Mouse (Mus musculus): ENCODE data around the gene Gm12248.
A peak's percentile ranks its signal among the peaks of the same experiment; 100 is the strongest.

The Gm12248 gene

DNA sequence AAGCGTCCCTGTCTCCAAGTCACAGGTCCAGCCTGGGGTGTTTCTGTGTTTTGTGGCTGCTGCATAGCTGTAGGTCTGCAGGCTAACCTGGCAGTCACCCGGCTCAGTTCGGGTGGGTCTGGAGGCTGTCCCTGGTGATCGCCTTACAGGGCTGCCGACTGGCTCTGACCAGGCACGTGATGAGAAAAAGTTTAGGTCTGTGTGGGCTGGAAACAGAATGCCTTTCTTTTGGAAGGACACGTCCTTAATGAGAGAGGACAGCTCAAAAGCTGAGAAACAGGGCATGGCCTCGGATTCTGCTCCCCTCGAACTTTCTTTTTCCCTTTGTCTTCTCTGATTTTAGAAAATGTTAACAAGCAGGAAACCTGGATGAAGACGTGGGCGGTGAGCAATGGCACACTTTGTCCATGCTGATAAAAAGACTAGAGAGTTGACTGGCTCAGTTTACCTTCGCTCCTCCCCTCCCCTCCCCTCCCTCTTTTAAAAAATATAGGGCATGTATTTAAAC lies at the start of gene Gm12248:
TSS of gene Gm12248 (minus strand) at position 114 of the 508 bp plus-strand sequence.
- DNase-seq (ENCODE audit: extremely low read depth, low read depth, low spot score), result no peak

GRCm38 (mm10) chr11:58139466-58139865 lies 46.5 kb upstream of the Gm12248 start:
- no peak for DNase-seq (ENCODE audit: extremely low read depth, low read depth, low spot score)

DNA sequence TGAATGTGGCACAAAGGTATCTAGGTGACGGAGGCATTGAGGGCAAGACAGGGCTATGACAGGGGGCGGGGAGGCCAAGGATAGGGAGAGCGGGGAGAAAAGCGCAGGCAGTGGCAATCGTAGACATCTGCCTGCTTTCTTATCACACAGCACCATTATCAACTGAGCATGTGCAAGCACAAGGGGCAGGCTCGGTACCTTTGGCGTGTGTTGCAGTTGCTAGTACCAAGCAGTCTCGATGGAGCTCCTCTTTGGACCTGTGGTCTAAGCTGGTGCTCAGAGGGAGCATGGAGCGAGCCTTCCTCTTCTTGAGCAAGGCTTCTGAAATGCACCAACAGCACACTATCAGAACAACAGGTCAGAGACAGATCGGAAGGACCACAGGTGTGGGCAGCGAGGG lies 45.9 kb upstream of the Gm12248 start:
- DNase-seq (ENCODE audit: extremely low read depth, low read depth, low spot score), result no peak

DNA sequence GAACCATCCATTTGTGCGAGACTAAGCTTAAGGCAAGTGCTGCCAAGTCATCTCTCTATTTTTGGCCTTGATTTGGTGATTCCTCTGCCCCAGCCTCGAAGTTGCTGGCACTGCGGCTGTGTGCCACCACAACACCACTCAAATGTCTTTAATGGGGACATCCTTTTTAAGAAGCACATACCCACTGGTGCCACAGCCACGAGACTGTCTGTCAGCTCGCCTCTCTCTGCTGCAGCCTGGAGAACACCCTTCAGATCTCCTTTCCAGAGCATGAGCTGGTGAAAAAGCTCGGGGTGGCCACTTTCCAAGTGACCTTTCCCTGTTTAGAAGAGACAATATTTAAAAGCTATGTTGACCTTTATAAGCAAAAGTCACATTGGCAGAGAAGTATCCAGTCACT lies 43.7 kb upstream of the Gm12248 start:
- no peak for DNase-seq (ENCODE audit: extremely low read depth, low read depth, low spot score)

DNA sequence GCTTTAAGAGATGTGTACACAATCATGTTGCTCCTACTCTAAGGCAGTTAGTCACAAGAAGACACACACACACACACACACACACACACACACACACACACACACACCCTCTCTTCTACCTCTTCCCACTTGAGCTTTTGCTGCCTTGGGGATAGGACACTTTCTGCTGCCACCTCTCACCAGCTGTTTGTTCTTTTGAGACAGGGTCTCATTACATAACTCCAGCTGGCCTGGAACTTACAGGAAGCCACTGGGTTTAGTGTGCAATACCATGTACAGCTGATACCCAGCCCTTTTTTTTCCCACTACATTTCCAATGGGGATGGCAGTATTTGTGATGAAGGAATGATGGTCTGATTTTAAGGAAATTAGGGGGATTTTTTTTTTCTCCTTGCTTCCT lies 42.4 kb upstream of the Gm12248 start:
- DNase-seq (ENCODE audit: extremely low read depth, low read depth, low spot score), result no peak

GRCm38 (mm10) chr11:58134869-58135268 lies 41.9 kb upstream of the Gm12248 start:
- no peak for DNase-seq (ENCODE audit: extremely low read depth, low read depth, low spot score)

DNA sequence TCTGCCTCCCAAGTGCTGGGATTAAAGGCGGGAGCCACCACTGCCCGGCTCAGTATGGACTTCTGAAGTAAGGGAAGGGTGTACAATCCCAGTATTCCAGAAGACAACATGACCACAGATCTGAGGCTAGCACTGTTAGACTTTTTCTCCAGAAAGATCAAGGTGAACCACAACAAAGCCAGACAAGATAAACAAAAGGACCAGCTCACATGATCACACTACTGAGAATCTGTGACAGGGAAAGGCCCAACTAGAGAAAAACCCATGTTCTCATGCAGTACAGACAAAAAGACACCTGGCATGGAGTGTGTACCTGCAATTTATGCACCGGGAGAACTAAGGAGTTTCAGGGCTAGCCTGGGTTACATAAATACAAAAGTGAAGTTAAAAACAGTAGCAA lies 39.1 kb upstream of the Gm12248 start:
- no peak for DNase-seq (ENCODE audit: extremely low read depth, low read depth, low spot score)

- DNase-seq (ENCODE audit: extremely low read depth, low read depth, low spot score), result no peak
Measured at GRCm38 (mm10) chr11:58129302-58129843, 36.4 kb upstream of the Gm12248 start.

DNA sequence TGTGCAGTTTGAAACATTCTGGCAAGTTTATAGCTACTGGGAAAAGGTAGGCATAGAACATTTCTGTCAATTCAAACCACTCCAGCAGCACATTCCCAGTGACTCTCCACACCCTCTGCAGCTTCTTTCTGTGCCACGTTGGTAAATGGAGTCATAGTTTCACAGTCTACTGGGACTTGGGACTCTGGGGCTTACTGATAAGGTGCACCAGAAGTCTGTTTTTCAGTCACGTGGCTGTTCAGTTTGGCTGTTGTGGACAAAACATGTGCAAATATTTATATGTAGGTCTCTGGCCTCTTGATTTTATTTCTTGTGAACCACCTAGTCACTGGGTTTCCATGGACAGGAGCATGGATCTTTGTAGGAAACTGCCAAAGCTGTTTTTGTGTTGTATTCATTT lies 34.6 kb upstream of the Gm12248 start:
- DNase-seq (ENCODE audit: extremely low read depth, low read depth, low spot score), result no peak

DNA sequence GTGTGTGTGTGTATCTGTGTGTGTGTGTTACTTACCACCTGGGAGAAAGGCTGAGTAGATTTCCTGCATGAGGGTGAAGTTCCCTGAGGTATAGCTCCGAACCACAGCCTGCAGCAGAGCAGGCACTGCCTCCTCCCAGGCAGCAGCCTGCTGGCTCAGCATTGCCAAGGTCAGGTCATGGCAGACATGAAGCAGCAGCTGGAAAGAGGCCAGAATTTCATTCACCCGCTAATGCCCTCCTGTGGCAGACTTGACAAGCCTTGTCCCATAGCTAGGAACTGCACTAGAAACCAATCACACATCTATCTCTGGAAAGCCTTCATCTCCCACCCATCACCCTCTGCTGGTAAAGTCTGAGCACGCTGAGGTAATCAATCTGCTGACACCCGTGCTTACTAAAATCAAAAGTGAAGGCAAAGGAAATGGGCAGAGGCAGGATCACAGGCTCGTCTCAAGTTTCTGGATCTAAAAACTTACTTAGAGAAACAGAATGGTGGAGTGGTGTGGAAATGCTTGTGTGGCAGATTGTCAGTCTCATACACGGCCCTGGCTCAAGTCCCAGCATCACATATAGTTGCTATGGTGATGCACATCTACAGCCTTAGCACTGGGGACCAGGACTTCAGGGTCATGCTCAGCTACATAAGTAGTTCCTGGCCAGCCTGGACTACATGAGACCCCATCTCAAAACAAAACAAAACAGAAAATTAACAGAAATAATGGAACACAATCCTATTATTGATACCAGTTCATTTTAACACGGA lies 33.6 kb upstream of the Gm12248 start:
- DNase-seq (ENCODE audit: extremely low read depth, low read depth, low spot score), result no peak

- DNase-seq (ENCODE audit: extremely low read depth, low read depth, low spot score), result no peak
Measured at GRCm38 (mm10) chr11:58125021-58125420, 32.1 kb upstream of the Gm12248 start.

DNA sequence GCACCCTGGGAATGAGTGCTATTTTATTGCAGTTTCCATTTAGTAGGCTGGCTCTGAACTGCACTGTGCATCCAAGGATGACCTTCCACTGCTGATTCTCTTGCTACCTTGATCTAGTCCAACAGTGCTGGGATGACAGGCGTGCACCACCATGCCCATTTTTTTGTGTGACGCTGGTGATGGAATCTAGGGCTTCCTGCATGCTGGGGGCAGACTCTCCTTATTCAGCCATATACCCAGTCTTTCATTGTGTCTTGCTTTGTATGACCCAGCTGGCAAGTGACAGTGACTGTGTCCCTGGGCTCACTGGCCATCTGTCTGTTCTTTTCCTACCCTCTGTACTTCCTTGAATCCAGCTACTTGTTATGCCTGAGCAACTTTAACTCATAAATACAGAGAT lies 30.8 kb upstream of the Gm12248 start:
- DNase-seq (ENCODE audit: extremely low read depth, low read depth, low spot score), result no peak

GRCm38 (mm10) chr11:58121351-58121750 lies 28.4 kb upstream of the Gm12248 start:
- no peak for DNase-seq (ENCODE audit: extremely low read depth, low read depth, low spot score)

DNA sequence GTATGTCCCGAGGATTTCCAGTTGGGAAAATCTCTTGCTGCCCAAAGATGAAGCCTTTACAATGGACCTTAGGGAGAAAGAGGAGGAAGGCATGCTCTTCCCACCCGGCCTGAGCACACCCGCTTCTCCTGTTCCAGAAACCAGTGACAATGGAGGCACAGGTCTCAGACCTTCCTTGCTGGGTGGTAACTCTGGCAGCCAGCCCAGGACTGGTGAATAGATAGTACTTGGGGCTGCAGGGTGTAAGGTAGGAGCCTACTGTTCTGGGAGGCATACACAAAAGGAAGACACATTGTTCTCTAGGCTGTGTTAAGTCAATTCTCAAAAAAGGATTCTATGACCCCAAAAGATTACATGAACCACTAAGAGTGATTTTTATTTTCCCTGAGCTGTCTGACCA lies 27.7 kb upstream of the Gm12248 start:
- no peak for DNase-seq (ENCODE audit: extremely low read depth, low read depth, low spot score)

GRCm38 (mm10) chr11:58117044-58117652 lies 24.2 kb upstream of the Gm12248 start:
- DNase-seq (ENCODE audit: extremely low read depth, low read depth, low spot score), result no peak

DNA sequence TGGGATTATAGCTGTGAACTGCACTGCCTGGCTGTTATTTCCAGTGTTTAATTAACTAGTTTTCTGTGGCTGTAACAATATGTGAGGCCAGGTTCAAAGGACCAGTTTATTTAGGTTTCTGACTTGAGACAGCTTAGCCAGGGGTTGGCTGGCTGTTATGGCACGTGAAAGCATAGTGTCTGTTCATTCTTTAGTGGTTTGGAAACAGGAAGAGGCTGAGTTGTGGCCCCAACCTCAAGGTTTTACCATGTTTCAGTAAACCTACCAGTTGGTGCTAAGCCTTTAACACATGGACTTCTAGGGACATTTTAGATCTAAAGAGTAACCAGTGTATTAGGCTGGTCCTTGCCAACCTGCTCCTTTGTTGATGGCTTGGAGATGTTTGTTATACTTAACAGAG lies 23.6 kb upstream of the Gm12248 start:
- no peak for DNase-seq (ENCODE audit: extremely low read depth, low read depth, low spot score)

GRCm38 (mm10) chr11:58107664-58108337 lies 14.9 kb upstream of the Gm12248 start:
- no peak for DNase-seq (ENCODE audit: extremely low read depth, low read depth, low spot score)

DNA sequence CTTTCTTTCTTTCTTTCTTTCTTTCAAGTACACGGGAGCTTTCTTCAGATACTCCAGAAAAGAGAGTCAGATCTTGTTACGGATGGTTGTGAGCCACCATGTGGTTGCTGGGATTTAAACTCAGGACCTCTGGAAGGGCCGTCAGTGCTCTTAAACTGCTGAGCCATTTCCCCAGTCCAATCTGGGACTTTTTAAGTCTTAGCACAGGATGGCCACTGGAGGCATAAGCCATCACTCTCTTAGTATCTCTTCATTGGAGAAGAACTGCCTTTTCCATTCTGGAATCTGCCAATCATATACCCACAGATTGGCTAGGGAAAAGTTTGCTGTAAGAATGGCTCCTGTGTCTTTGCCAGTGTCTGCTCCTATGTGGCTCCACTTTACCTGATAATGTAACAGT lies 14.1 kb upstream of the Gm12248 start:
- no peak for DNase-seq (ENCODE audit: extremely low read depth, low read depth, low spot score)

- no peak for DNase-seq (ENCODE audit: extremely low read depth, low read depth, low spot score)
Measured at GRCm38 (mm10) chr11:58104351-58104791, 11.4 kb upstream of the Gm12248 start.

DNA sequence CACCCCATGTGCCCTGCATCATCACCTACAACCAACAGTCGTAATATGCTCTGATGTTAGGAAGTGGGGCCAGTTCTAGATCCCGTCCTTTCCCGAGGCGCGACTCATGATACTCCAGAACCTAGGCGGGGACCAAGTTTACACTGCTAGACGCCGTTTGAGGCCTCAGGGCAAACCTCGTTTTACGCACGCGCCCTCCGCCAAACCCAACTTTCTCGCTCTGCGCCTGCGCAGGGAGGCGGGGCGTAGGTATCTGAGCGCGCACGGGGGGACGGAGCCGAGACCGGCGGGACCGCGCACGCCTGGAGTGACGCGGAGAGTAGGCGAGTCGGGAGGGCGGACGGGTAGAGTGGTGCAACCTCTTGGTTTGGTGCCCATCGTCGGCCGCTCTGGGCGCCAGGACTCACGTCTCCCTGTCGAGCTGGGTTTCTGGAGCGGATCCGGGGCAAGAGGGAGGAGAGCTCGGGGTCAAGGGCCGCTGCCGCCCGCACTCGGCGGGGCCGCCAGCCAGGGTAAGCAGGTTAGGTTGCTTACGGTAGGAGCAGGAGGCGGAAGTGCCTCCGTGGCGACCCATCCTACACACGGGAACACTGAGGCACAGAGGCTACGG lies 10.9 kb upstream of the Gm12248 start, which contains the start of gene Cnot8:
TSS of gene Cnot8 (plus strand) at position 457 of the 610 bp plus-strand sequence.
- DNase-seq (ENCODE audit: extremely low read depth, low read depth, low spot score), result peak; percentile 75

- DNase-seq (ENCODE audit: extremely low read depth, low read depth, low spot score), result no peak
Measured at GRCm38 (mm10) chr11:58103344-58103653, 10.4 kb upstream of the Gm12248 start.

Measured in fat pad, adult 2 months (tissue).